Mouse (Mus musculus) hindbrain, embryonic 13.5 days (tissue): ENCODE results near the gene 1700008O03Rik. TPM values are rescaled to one million over a fixed set of nuclear protein-coding genes. Genes with fewer than 3 reads are reported as not detected.

ENCODE experiments used
- ATAC-seq: fragments of 200-750 bp; cut with Nextera tagmentation; 2 replicates; pipeline ENCODE4 v1.8.0; 2017; ENCODE audit warnings: moderate TSS enrichment; ENCODE audit not compliant: low FRiP score
- H3K27ac ChIP-seq: fragments of 300-500 bp; sonication (generic); 2 replicates; pipeline ENCODE4 v1.5.1; 2015; ENCODE audit warnings: inconsistent platforms, mild to moderate bottlenecking, moderate library complexity
- H3K27me3 ChIP-seq: fragments of 300-500 bp; sonication (generic); 2 replicates; pipeline ENCODE4 v1.6.1; 2015; ENCODE audit warnings: mild to moderate bottlenecking, inconsistent platforms
- H3K36me3 ChIP-seq: fragments of 300-500 bp; sonication (generic); 2 replicates; pipeline ENCODE4 v1.6.1; 2015; ENCODE audit warnings: mild to moderate bottlenecking, inconsistent platforms
- H3K4me1 ChIP-seq: fragments of 300-500 bp; sonication (generic); replicated peaks from 2 replicates; pipeline ENCODE4 v1.6.1; 2015; ENCODE audit warnings: inconsistent platforms
- H3K4me2 ChIP-seq: fragments of 300-500 bp; sonication (generic); 2 replicates; pipeline ENCODE4 v1.6.1; 2015; ENCODE audit warnings: inconsistent platforms, mild to moderate bottlenecking, moderate library complexity
- H3K4me3 ChIP-seq: fragments of 300-500 bp; sonication (generic); 2 replicates; pipeline ENCODE4 v1.5.1; 2015; ENCODE audit warnings: mild to moderate bottlenecking, inconsistent platforms
- H3K9ac ChIP-seq: fragments of 300-500 bp; sonication (generic); 2 replicates; pipeline ENCODE4 v1.6.1; 2015; ENCODE audit warnings: mild to moderate bottlenecking, inconsistent platforms
- H3K9me3 ChIP-seq: fragments of 300-500 bp; sonication (generic); 2 replicates; pipeline ENCODE4 v1.6.1; 2016; ENCODE audit warnings: inconsistent platforms
- WGBS: fragments of 180-500 bp; shearing (Covaris S2); methylation state at CpG from one replicate; pipeline ENCODE4 v1.1.7; 2015; 5-methylcytosine and 5-hydroxymethylcytosine counted together
- polyA plus RNA-seq: library from polyadenylated mRNA; unstranded; fragments of >200 nt; fragmentation: Nextera tagmentation; extraction: Ambion mirVana; gene quantifications from 2 replicates; pipeline ENCODE4 v1.2.1, GENCODE M21; 2015

1700008O03Rik gene
- polyA plus RNA-seq, 1 experiment from 2014 or later = 2.4 TPM

GRCm38 (mm10) chr7:44337121-44337849 is 48.3 kb downstream of the 1700008O03Rik start:
- 3% methylated on average over 32 of the region's 32 CpGs for WGBS
- Histone ChIP-seq H3K27ac (peak overlapping the region; percentile 96), H3K9me3 (no peaks in the 10 kb centered on the region), H3K36me3 (peaks cover 21% of the 10 kb centered on the region), H3K4me2 (peak overlapping the region; percentile 94), H3K9ac (peak overlapping the region; percentile 96), H3K4me3 (peak overlapping the region; percentile 73), H3K27me3 (peaks cover 68% of the 10 kb centered on the region), H3K4me1 (peaks cover 29% of the 10 kb centered on the region)
- peak; percentile 34 for ATAC-seq

- ATAC-seq = peak; percentile 83
- Histone ChIP-seq H3K4me3 (peak overlapping the region; percentile 73), H3K4me1 (peaks cover 29% of the 10 kb centered on the region), H3K27me3 (peaks cover 68% of the 10 kb centered on the region), H3K9ac (peak overlapping the region; percentile 96), H3K4me2 (peak overlapping the region; percentile 94), H3K27ac (peak overlapping the region; percentile 96), H3K36me3 (peaks cover 23% of the 10 kb centered on the region), H3K9me3 (no peaks in the 10 kb centered on the region)
- 1% methylated on average over 50 of the region's 54 CpGs for WGBS
These were observed 49.3 kb downstream of the 1700008O03Rik start for GRCm38 (mm10) chr7:44336046-44337021.

- Histone ChIP-seq H3K4me3 (peak overlapping the region; percentile 73), H3K27me3 (peaks cover 68% of the 10 kb centered on the region), H3K27ac (peak overlapping the region; percentile 96), H3K4me1 (peaks cover 29% of the 10 kb centered on the region), H3K36me3 (peaks cover 25% of the 10 kb centered on the region), H3K4me2 (peak overlapping the region; percentile 94), H3K9me3 (no peaks in the 10 kb centered on the region), H3K9ac (peak overlapping the region; percentile 96)
- peak; percentile 76 for ATAC-seq
- 3% methylated on average over 28 of the region's 40 CpGs for WGBS
These were observed 50.4 kb downstream of the 1700008O03Rik start for GRCm38 (mm10) chr7:44335031-44335878.

GRCm38 (mm10) chr7:44334139-44334538 is 51.5 kb downstream of the 1700008O03Rik start:
- H3K9me3 ChIP-seq = no peaks in the 10 kb centered on the region
- H3K9ac ChIP-seq = no peak overlapping the region
- peaks cover 29% of the 10 kb centered on the region for H3K4me1 ChIP-seq
- peaks cover 36% of the 10 kb centered on the region for H3K36me3 ChIP-seq
- no peak overlapping the region for H3K27ac ChIP-seq
- WGBS = 71% methylated on average over 14 of the region's 14 CpGs
- no peak for ATAC-seq
- no peak overlapping the region for H3K4me3 ChIP-seq
- no peak overlapping the region for H3K4me2 ChIP-seq
- H3K27me3 ChIP-seq = peaks cover 60% of the 10 kb centered on the region

GRCm38 (mm10) chr7:44332336-44332735 is 53.3 kb downstream of the 1700008O03Rik start:
- Histone ChIP-seq H3K27me3 (peaks cover 42% of the 10 kb centered on the region), H3K4me2 (no peak overlapping the region), H3K4me3 (no peak overlapping the region), H3K9me3 (no peaks in the 10 kb centered on the region), H3K36me3 (peaks cover 47% of the 10 kb centered on the region), H3K9ac (no peak overlapping the region), H3K4me1 (peaks cover 17% of the 10 kb centered on the region), H3K27ac (no peak overlapping the region)
- 80% methylated on average over 3 of the region's 3 CpGs for WGBS
- no peak for ATAC-seq

- 0 out of 2 replicates have a peak overlapping the region, but pooled peaks have one; percentile 24 for H3K9ac ChIP-seq
- H3K9me3 ChIP-seq = no peaks in the 10 kb centered on the region
- H3K4me1 ChIP-seq = no peaks in the 10 kb centered on the region
- 60% methylated on average over 6 of the region's 6 CpGs for WGBS
- H3K27me3 ChIP-seq = no peaks in the 10 kb centered on the region
- H3K36me3 ChIP-seq = peaks cover 73% of the 10 kb centered on the region
- no peak overlapping the region for H3K4me2 ChIP-seq
- ATAC-seq = no peak
- no peak overlapping the region for H3K27ac ChIP-seq
- no peak overlapping the region for H3K4me3 ChIP-seq
These were observed 59.0 kb downstream of the 1700008O03Rik start for GRCm38 (mm10) chr7:44326614-44327013.

- 85% methylated on average over 1 of the region's 1 CpGs for WGBS
- H3K36me3 ChIP-seq = peaks cover 88% of the 10 kb centered on the region
- no peak for ATAC-seq
These were observed 63.3 kb downstream of the 1700008O03Rik start for GRCm38 (mm10) chr7:44322290-44322689.

GRCm38 (mm10) chr7:44320886-44321285 is 64.7 kb downstream of the 1700008O03Rik start:
- Histone ChIP-seq H3K4me3 (no peak overlapping the region), H3K9me3 (no peaks in the 10 kb centered on the region), H3K27me3 (no peaks in the 10 kb centered on the region), H3K9ac (no peak overlapping the region), H3K36me3 (peaks cover 88% of the 10 kb centered on the region), H3K4me2 (no peak overlapping the region), H3K4me1 (no peaks in the 10 kb centered on the region), H3K27ac (no peak overlapping the region)
- 62% methylated on average over 8 of the region's 8 CpGs for WGBS
- no peak for ATAC-seq

More at GRCm38 (mm10) chr7:44322290-44322689, 63.3 kb downstream of the 1700008O03Rik start:
- no peak overlapping the region for H3K4me3 ChIP-seq
- no peaks in the 10 kb centered on the region for H3K27me3 ChIP-seq
- no peaks in the 10 kb centered on the region for H3K4me1 ChIP-seq
- no peaks in the 10 kb centered on the region for H3K9me3 ChIP-seq
- H3K9ac ChIP-seq = no peak overlapping the region
- no peak overlapping the region for H3K27ac ChIP-seq
- H3K4me2 ChIP-seq = no peak overlapping the region

- 33% methylated on average over 4 of the region's 4 CpGs for WGBS
- Histone ChIP-seq H3K36me3 (peaks cover 94% of the 10 kb centered on the region), H3K4me1 (peaks cover 4% of the 10 kb centered on the region; the same call in 1 of the 2 replicates)
These were observed 67.7 kb downstream of the 1700008O03Rik start for GRCm38 (mm10) chr7:44317913-44318312.

GRCm38 (mm10) chr7:44312484-44312883 is 73.1 kb downstream of the 1700008O03Rik start:
- Histone ChIP-seq H3K27ac (no peak overlapping the region), H3K27me3 (0 out of 2 replicates have a peak, but pooled peaks cover 11% of the 10 kb centered on the region), H3K36me3 (peaks cover 46% of the 10 kb centered on the region), H3K4me3 (no peak overlapping the region), H3K9me3 (no peaks in the 10 kb centered on the region), H3K4me1 (peaks cover 33% of the 10 kb centered on the region), H3K9ac (peak overlapping the region; percentile 10; the same call in 1 of the 2 replicates), H3K4me2 (peak overlapping the region; percentile 89; the same call in 1 of the 2 replicates)
- no peak for ATAC-seq
- WGBS = 71% methylated on average over 16 of the region's 16 CpGs

More at GRCm38 (mm10) chr7:44317913-44318312, 67.7 kb downstream of the 1700008O03Rik start:
- H3K27ac ChIP-seq = no peak overlapping the region
- H3K4me3 ChIP-seq = no peak overlapping the region
- no peak for ATAC-seq
- no peaks in the 10 kb centered on the region for H3K27me3 ChIP-seq
- H3K9me3 ChIP-seq = no peaks in the 10 kb centered on the region
- H3K9ac ChIP-seq = no peak overlapping the region
- no peak overlapping the region for H3K4me2 ChIP-seq

- Histone ChIP-seq H3K9ac (peak overlapping the region; percentile 92), H3K4me3 (peak overlapping the region; percentile 67), H3K27me3 (0 out of 2 replicates have a peak, but pooled peaks cover 17% of the 10 kb centered on the region), H3K4me2 (peak overlapping the region; percentile 89), H3K36me3 (peaks cover 40% of the 10 kb centered on the region), H3K4me1 (peaks cover 33% of the 10 kb centered on the region), H3K9me3 (no peaks in the 10 kb centered on the region), H3K27ac (peak overlapping the region; percentile 84; the same call in 1 of the 2 replicates)
- WGBS = 12% methylated on average over 6 of the region's 6 CpGs
- ATAC-seq = 0 out of 2 replicates have a peak, but pooled peaks have one; percentile 0
These were observed 73.8 kb downstream of the 1700008O03Rik start for GRCm38 (mm10) chr7:44311713-44312304.
